Mouse (Mus musculus) ES-Bruce4 (cell line): ENCODE data around the gene Rab3ip.

Source experiments
- CTCF ChIP-seq: IDR thresholded peaks from one replicate; pipeline ENCODE4 v1.8.1; 2011; ENCODE audit warnings: low read depth, low read length
- EP300 ChIP-seq: IDR thresholded peaks from 2 replicates; pipeline ENCODE4 v1.6.1; 2011; ENCODE audit warnings: low read depth, low read length; ENCODE audit not compliant: insufficient read depth
- POLR2A ChIP-seq: IDR thresholded peaks from one replicate; pipeline ENCODE4 v1.8.1; 2011; ENCODE audit warnings: low read length; ENCODE audit not compliant: insufficient read depth

- TF ChIP-seq EP300 (no peak), CTCF (no peak), POLR2A (no peak)
Measured at GRCm38 (mm10) chr10:116964571-116964970, 14.0 kb upstream of the Rab3ip start.
